Mouse (Mus musculus): Measurements from ENCODE around the gene Tcea2. TPM values are rescaled to one million over a fixed set of nuclear protein-coding genes. Genes with fewer than 3 reads are reported as not detected.

The Tcea2 gene
- polyA plus RNA-seq, 1 experiment from 2014 or later = 30.4 TPM

GRCm38 (mm10) chr2:181715382-181715781, 35.3 kb downstream of the Tcea2 start:
- H3K4me3 ChIP-seq = peak overlapping the region; percentile 31
- no peaks in the 10 kb centered on the region for H3K9me3 ChIP-seq
- no peaks in the 10 kb centered on the region for H3K36me3 ChIP-seq
- peak overlapping the region; percentile 54 for H3K4me2 ChIP-seq
- no peak for ATAC-seq (ENCODE audit: insufficient number of reproducible peaks, insufficient read depth, low FRiP score, low TSS enrichment, low read depth)
- 67% methylated on average over 3 of the region's 3 CpGs for WGBS
- H3K27ac ChIP-seq = no peak overlapping the region
- peak overlapping the region; percentile 46 for H3K9ac ChIP-seq
- H3K27me3 ChIP-seq = no peaks in the 10 kb centered on the region
- H3K4me1 ChIP-seq = 0 out of 2 replicates have a peak, but pooled peaks cover 8% of the 10 kb centered on the region

GRCm38 (mm10) chr2:181716991-181717390, 36.9 kb downstream of the Tcea2 start:
- no peaks in the 10 kb centered on the region for H3K27me3 ChIP-seq
- no peak for ATAC-seq (ENCODE audit: insufficient number of reproducible peaks, insufficient read depth, low FRiP score, low TSS enrichment, low read depth)
- H3K4me2 ChIP-seq = no peak overlapping the region
- no peak overlapping the region for H3K9ac ChIP-seq
- no peak overlapping the region for H3K27ac ChIP-seq
- no peak overlapping the region for H3K4me3 ChIP-seq
- 0 out of 2 replicates have a peak, but pooled peaks cover 8% of the 10 kb centered on the region for H3K4me1 ChIP-seq
- H3K36me3 ChIP-seq = no peaks in the 10 kb centered on the region
- H3K9me3 ChIP-seq = no peaks in the 10 kb centered on the region
- 45% methylated on average over 3 of the region's 3 CpGs for WGBS

- no peaks in the 10 kb centered on the region; the same call in 1 of the 2 replicates for H3K27me3 ChIP-seq
- H3K4me3 ChIP-seq = no peak overlapping the region
- H3K36me3 ChIP-seq = no peaks in the 10 kb centered on the region
- 0 out of 2 replicates have a peak, but pooled peaks cover 4% of the 10 kb centered on the region for H3K4me1 ChIP-seq
- no peak overlapping the region for H3K9ac ChIP-seq
- 41% methylated on average over 3 of the region's 3 CpGs for WGBS
- H3K4me2 ChIP-seq = no peak overlapping the region
- no peaks in the 10 kb centered on the region for H3K9me3 ChIP-seq
- no peak for ATAC-seq (ENCODE audit: insufficient number of reproducible peaks, insufficient read depth, low FRiP score, low TSS enrichment, low read depth)
- H3K27ac ChIP-seq = no peak overlapping the region
Observed at GRCm38 (mm10) chr2:181720061-181720460, 40.0 kb downstream of the Tcea2 start.

- Histone ChIP-seq H3K4me3 (no peak overlapping the region), H3K27me3 (no peaks in the 10 kb centered on the region; the same call in 1 of the 2 replicates), H3K9ac (no peak overlapping the region), H3K4me1 (no peaks in the 10 kb centered on the region), H3K36me3 (no peaks in the 10 kb centered on the region), H3K27ac (no peak overlapping the region), H3K9me3 (no peaks in the 10 kb centered on the region), H3K4me2 (no peak overlapping the region)
- ATAC-seq (ENCODE audit: insufficient number of reproducible peaks, insufficient read depth, low FRiP score, low TSS enrichment, low read depth) = no peak
Observed at GRCm38 (mm10) chr2:181721200-181721599, 41.1 kb downstream of the Tcea2 start.

GRCm38 (mm10) chr2:181722213-181722612, 42.1 kb downstream of the Tcea2 start:
- Histone ChIP-seq H3K9ac (no peak overlapping the region), H3K4me3 (no peak overlapping the region), H3K27ac (no peak overlapping the region), H3K4me2 (no peak overlapping the region), H3K9me3 (no peaks in the 10 kb centered on the region), H3K27me3 (no peaks in the 10 kb centered on the region; the same call in 1 of the 2 replicates), H3K36me3 (no peaks in the 10 kb centered on the region), H3K4me1 (no peaks in the 10 kb centered on the region)
- WGBS = 9% methylated on average over 3 of the region's 3 CpGs
- ATAC-seq (ENCODE audit: insufficient number of reproducible peaks, insufficient read depth, low FRiP score, low TSS enrichment, low read depth) = no peak

GRCm38 (mm10) chr2:181727659-181728262, 47.7 kb downstream of the Tcea2 start:
- no peak for ATAC-seq (ENCODE audit: insufficient number of reproducible peaks, insufficient read depth, low FRiP score, low TSS enrichment, low read depth)
- Histone ChIP-seq H3K9ac (no peak overlapping the region), H3K4me1 (no peaks in the 10 kb centered on the region), H3K27ac (no peak overlapping the region), H3K9me3 (no peaks in the 10 kb centered on the region), H3K4me3 (no peak overlapping the region), H3K27me3 (no peaks in the 10 kb centered on the region; the same call in 1 of the 2 replicates), H3K36me3 (no peaks in the 10 kb centered on the region), H3K4me2 (no peak overlapping the region)
- 51% methylated on average over 9 of the region's 9 CpGs for WGBS

GRCm38 (mm10) chr2:181730051-181730450, 49.9 kb downstream of the Tcea2 start:
- ATAC-seq (ENCODE audit: insufficient number of reproducible peaks, insufficient read depth, low FRiP score, low TSS enrichment, low read depth) = no peak
- Histone ChIP-seq H3K36me3 (no peaks in the 10 kb centered on the region), H3K4me3 (no peak overlapping the region), H3K27ac (no peak overlapping the region), H3K4me1 (no peaks in the 10 kb centered on the region), H3K9ac (no peak overlapping the region), H3K9me3 (no peaks in the 10 kb centered on the region), H3K4me2 (no peak overlapping the region), H3K27me3 (no peaks in the 10 kb centered on the region)
- WGBS = 44% methylated on average over 3 of the region's 3 CpGs

Other genes with a start within 250 kb of the Tcea2 start
- gene Zbtb46, start 220.9 kb upstream of the Tcea2 start, polyA plus RNA-seq (2015; fragmentation: Nextera tagmentation; extraction: Ambion mirVana) = 3.6 and 3.8 TPM in 2 replicates
- gene Abhd16b, start 187.1 kb upstream of the Tcea2 start, polyA plus RNA-seq (2015; fragmentation: Nextera tagmentation; extraction: Ambion mirVana) = 0.11 and 0.14 TPM in 2 replicates
- 156 and 168 TPM in 2 replicates for gene Tpd52l2, start 183.2 kb upstream of the Tcea2 start, polyA plus RNA-seq (2015; fragmentation: Nextera tagmentation; extraction: Ambion mirVana)
- gene Dnajc5, start 159.8 kb upstream of the Tcea2 start, polyA plus RNA-seq (2015; fragmentation: Nextera tagmentation; extraction: Ambion mirVana) = 97.2 and 101 TPM in 2 replicates
- gene Uckl1, start 95.4 kb upstream of the Tcea2 start, polyA plus RNA-seq (2015; fragmentation: Nextera tagmentation; extraction: Ambion mirVana) = 41.1 and 57.1 TPM in 2 replicates
- gene Prpf6, start 88.4 kb upstream of the Tcea2 start, polyA plus RNA-seq (2015; fragmentation: Nextera tagmentation; extraction: Ambion mirVana) = 64.0 and 68.9 TPM in 2 replicates
- gene Zfp512b, start 87.5 kb upstream of the Tcea2 start, polyA plus RNA-seq (2015; fragmentation: Nextera tagmentation; extraction: Ambion mirVana) = 70.9 and 81.1 TPM in 2 replicates
- 9.3 and 10.4 TPM in 2 replicates for gene Samd10, start 81.1 kb upstream of the Tcea2 start, polyA plus RNA-seq (2015; fragmentation: Nextera tagmentation; extraction: Ambion mirVana)
- not detected in 2 replicates for gene Gm29797, start 23.3 kb upstream of the Tcea2 start, polyA plus RNA-seq (2015; fragmentation: Nextera tagmentation; extraction: Ambion mirVana)
- gene Sox18, start 8.7 kb upstream of the Tcea2 start, polyA plus RNA-seq (2015; fragmentation: Nextera tagmentation; extraction: Ambion mirVana) = 88.3 and 92.4 TPM in 2 replicates
- 83.5 and 86.1 TPM in 2 replicates for gene Rgs19, start 13.7 kb downstream of the Tcea2 start, polyA plus RNA-seq (2015; fragmentation: Nextera tagmentation; extraction: Ambion mirVana)
- gene Lkaaear1, start 18.1 kb downstream of the Tcea2 start, polyA plus RNA-seq (2015; fragmentation: Nextera tagmentation; extraction: Ambion mirVana) = not detected in 2 replicates
- 2.0 and 2.1 TPM in 2 replicates for gene Oprl1, start 34.7 kb downstream of the Tcea2 start, polyA plus RNA-seq (2015; fragmentation: Nextera tagmentation; extraction: Ambion mirVana)
- gene Myt1, start 83.0 kb downstream of the Tcea2 start, polyA plus RNA-seq (2015; fragmentation: Nextera tagmentation; extraction: Ambion mirVana) = 0.77 and 0.79 TPM in 2 replicates
- gene Pcmtd2, start 157.5 kb downstream of the Tcea2 start, polyA plus RNA-seq (2015; fragmentation: Nextera tagmentation; extraction: Ambion mirVana) = 38.6 and 43.7 TPM in 2 replicates
- gene Polr3k, start 184.0 kb downstream of the Tcea2 start, polyA plus RNA-seq (2015; fragmentation: Nextera tagmentation; extraction: Ambion mirVana) = 77.8 and 87.4 TPM in 2 replicates